Mouse (Mus musculus) urinary bladder, postnatal 25 days (tissue): ENCODE data around the gene Afmid.
"Not testable (repeated sequence)": the region's sequence is repeated elsewhere in the genome, so short reads cannot be mapped to it uniquely, and the experiment has no call there.

Experiments
- DNase-seq: peaks from one replicate; pipeline ENCODE4 v3.0.0; 2022; ENCODE audit warnings: low spot score

Gene Afmid

DNA sequence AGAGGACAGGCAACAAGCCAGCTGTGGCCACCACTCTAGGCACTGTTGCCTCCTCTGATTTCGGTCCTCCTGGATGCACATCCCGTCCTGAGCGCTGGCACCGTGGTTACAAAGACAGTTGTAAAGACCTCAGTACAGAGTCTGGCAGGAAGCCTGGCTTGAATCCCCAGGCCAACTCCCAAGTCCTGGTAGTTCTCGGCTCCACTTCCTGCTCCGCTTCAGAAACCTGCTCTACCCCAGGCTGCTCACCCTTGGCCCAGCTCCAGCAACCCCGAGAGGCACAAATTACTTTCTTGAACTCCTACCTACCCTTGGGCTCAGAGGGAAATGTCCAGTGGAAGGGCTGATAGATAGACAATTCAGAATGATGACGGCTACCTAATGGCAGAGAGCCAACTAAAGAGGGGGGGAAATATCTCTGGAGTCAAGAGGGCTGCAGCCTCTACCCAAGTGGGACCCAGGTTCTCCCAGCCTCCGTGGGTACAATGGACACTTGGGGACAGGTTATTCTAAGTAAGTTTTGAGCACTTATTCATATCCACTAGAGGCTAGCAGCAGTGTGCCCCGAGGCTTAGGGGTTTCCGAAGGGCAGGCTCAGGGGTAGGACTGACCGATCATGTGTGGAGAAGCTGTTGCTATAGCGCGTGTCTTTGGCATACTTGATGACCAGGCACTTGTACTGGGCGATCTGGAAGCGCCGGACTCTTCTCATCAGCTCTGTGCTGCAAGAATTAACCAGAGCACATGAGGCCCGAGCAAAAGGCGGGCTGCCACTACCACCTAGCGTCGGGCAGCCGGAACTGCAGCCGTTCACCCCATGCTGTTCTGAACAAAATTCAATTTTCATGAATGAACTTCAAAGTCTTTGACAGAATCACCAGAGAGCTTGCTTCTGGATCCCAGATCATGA is 1.4 kb upstream of the Afmid start:
- peak; percentile 68 for DNase-seq

DNA sequence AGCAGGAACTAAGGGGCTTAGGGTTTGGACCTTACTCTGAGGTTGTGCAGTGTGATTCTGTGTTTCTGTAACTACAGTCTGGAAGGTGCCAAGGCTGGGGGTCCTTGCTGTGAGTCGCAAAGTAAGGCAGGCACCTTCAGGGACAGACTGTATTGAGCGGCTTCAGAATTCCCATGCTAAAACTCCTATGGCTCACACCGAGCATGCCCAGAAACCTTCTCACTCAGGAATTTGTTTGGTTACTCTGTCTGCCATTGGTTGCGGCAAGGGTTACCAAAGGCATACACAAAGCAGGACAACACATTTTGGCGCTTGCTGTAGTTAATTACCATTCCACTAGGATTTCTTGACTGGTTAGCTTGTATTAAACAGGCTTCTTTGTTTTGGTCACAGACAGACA is 440 bp downstream of the Afmid start:
- DNase-seq = peak; percentile 24

DNA sequence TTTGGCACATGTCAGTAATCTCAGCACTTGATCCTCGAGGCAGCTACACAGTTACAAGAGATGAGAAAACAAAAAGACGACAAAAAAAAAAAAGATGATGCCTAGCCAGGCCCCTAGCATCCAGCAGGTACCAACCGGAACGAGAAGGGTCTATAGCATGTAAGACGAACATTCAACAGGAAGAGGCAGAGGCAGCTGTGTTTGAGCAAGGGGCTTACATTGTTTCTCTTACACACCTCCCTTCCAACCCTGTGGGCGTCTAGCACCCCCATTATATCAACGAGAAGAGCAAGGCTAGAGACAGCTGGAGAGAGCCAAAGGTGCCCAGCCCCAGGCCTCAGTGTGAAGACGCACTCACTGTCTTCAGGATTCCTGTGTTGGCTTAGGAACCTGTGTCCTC is 1.2 kb downstream of the Afmid start:
- DNase-seq = no peak

DNA sequence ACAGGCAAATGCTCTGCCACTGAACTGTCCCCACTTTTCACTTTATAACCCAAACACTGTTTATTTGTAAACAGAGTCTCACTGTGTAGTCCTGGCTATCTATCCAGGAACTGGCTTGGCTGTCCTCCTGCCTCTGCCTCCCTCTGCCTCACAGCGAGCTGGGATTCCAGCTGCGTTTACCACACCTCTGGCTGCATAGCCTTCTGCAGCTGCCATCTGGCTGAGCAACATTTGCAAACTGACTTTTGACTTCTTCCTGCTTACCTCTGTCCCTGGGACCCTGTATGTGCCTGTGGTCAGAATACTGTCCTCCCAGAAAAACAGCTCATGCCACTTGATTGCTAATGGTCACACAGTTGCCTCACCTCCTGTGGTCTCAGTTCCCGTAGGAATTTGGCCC is 1.7 kb downstream of the Afmid start:
- no peak for DNase-seq

DNA sequence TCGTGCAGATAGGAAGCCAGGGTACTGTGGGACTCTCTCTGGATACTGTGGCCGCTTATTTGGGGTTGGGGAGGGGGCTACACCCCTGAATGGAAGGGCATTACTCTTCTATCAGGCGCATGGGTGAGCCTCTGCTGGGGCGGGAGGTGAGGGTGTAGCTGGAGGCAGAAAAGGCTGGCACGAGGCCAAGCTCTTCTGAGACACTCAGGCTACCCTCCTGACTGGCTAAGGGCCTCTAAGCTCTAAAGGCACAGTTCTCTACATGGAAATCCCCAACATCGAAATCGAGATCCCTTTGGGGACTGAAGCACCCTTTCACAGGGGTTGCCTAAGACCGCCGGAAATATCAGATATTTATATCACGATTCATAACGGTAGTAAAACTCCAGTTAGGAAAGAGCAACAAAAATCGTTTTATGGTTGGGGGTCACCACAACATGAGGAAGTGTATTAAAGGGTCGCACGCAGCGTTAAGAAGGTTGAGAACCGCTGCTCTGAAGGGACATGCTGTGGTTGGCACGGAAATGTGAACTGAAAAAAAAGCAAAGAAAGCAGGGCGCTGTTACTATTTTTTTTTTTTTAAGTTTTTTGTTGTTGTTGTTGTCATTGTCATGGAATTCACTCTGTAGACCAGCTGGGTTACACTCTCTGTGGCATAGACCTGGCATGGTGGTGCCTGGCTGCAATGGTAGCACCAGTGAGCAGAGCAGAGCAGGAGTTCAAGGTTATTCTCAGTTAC is 2.6 kb downstream of the Afmid start:
- DNase-seq = no peak

DNA sequence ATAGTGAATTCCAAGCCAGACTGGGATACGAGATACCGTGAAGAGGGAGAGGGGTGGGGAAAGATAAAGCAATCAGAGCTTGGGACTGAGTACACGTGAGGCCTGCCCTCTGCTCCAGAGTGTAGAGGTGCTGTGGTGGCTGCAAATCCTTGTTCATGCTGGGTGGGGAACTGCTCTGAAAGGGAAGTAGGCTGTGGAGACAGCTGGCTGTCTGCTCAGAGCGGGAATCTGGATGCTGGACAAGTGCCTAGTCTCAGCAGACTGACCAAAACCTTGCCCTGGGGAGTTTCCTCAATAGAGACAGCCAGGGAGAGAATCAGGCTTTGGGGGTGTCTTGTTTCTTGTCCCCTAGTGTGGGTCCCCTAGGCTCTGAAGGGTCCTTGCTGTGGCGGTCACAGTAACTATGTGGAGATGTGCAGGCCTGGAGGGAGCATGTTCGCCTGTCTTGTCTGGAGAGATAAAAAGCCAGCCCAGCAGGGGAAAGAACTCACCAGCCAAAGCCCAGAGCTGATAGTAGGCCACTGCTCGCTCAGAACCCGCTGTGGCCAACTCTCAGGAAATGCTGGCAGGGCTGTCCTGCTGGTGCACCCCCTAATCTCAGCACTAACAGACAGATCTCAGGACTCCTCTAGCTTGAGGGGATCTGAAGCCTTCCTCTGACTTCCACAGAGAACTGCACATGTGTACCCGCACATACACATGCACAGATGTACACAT is 3.3 kb downstream of the Afmid start:
- no peak for DNase-seq

DNA sequence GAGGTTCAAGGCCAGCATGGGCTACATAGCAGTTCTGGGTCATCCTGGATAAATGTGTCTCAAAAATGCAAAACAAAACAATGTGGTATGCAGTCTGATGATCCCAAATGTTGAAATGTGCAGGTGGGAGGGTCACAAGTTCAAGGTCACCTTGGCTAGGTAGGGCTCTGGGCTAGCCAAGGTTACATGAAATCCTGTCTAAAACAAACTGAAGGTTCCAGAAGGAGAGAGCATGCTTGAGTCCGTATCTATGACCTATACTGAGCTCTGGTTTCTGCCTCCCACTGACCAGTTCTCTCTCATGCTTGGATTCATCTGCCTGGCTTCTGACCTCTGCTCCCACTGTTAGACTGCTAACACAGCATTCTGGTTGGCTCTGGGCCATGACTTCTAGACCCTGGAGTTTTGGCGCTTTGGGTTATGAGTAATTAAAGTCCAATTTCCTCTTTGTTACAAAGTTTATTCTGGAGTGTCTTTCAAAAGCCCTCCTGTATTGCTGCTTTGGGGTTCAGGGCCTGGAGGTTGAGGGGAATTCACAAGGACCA is 4.0 kb downstream of the Afmid start:
- DNase-seq = no peak

DNA sequence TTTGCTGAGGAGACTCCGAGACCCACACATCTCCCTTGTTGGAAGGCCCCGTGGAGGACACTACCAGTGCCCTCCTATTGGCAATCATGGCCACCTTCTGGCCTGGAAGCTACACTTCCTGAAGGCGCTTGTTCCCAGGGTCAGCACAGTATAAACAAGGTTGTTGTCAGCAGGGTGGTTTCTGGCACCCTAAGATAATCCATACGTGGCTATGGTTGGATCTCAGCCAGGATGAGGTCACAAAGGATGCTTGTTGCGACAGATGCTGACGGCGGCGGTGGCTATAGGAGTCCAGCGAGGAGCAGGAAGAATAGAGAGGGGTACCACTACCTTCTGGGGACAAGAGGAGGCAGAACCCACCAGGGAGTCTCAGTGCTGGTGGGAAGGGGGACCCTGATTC is 4.7 kb downstream of the Afmid start:
- no peak for DNase-seq

DNA sequence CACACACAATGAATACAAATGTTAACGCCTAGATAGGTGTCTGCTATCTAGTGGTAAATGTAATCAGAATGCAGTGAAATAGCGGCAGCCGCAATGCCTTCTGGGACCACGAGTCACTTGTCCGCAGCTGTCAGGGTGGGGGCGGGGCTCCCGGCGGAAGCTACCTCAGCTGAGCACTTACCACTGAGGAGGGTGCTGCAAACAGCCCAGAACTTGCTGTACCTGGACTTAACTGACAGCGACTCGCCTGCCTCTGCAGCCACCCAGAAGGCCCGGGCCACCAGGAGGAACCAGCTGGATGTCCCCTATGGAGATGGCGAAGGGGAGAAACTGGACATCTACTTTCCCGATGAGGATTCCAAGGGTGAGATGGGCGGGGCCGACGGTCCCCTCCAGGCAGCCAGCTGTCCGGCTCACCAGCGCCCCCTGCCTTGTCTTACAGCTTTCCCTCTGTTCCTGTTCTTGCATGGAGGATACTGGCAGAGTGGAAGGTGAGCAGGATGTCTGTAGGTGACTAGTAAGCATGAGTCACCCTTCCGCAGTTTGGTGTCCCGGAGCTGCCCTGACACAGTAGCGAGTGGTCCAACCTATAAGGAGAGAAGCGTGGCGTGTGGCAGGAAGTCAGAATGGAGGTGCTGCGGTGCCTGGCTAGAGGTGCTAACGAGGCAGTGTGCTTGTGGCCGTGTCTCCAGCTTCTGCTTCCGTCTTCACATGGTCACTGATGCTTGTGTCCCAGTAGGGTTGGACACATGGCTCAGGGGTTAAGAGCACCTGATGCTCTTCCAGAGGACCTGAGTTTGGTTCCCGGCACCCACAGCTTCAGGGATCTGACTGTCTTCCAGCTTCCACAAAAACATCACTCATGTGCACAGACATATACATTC is 6.6 kb downstream of the Afmid start:
- peak; percentile 73 for DNase-seq

DNA sequence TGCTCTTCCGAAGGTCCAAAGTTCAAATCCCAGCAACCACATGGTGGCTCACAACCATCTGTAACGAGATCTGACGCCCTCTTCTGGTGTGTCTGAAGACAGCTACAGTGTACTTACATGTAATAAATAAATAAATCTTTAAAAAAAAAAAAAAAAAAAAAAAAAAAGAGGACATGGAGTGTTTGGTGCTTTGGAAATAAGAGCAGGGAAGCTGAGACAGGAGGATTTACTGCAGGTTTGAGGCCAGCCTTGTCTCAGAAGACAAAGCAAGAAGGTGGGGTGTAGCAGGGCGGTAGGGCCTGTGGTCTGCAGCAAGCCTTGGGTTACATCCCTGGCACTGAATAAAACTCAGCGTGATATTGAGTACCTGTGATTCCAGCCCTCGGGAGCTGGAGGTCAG is 7.8 kb downstream of the Afmid start:
- DNase-seq = not testable (repeated sequence)

DNA sequence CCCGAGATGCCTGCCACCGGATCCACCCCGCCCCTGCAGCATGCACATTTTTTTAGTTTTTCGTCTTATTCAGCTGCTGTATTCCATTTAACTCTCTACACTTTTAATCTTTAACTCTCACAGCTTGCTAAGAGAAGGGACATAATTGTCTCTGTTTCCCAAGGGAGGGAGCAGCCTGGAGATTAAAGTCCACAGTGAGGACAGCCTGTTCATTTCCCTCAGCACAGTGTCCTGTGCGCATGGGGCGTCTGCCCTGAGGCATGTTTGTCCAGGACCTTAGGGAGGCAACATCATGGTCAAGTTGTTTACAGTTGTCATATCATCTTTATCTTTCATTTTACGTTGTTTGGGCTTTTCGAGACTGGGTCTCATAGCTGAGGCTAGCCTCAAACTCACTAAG is 8.4 kb downstream of the Afmid start:
- no peak for DNase-seq

DNA sequence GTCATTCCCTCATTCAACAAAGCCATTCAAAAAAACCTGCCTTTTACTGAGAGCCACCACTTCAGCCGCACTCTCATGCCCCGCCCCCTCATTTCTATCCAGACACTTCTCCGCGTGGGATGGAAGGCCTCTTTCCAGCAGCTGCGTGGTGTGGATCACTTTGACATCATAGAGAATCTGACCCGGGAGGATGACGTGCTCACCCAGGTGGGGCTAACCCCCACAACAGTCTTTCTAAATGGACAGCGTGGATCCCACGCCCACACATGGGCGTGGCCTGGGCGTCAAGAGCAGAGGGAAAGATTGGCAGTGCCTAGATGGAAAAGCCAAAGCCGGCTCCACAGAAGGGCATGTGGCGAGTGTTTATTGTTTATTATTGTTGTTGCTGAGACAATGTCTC is 10.6 kb downstream of the Afmid start:
- DNase-seq = no peak

DNA sequence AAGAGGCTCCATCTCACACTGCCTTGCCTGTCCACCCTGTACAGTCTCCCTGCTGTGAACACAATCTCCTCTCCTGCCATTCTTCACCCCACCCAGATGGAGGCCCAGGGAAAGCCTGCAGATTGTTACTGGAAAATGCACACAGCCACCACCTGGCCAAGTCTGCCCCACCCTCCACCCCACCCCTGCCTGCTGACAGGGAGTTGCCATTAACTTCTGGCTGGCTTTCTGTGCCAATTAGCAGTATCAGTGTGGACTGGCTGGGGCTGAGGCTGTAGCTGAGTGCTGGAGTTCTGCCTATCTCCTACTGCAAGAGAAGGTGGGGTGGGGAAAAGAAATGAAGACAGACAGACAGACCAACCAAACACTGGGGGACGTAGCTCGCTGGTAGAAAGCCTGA is 12.8 kb downstream of the Afmid start:
- no peak for DNase-seq

DNA sequence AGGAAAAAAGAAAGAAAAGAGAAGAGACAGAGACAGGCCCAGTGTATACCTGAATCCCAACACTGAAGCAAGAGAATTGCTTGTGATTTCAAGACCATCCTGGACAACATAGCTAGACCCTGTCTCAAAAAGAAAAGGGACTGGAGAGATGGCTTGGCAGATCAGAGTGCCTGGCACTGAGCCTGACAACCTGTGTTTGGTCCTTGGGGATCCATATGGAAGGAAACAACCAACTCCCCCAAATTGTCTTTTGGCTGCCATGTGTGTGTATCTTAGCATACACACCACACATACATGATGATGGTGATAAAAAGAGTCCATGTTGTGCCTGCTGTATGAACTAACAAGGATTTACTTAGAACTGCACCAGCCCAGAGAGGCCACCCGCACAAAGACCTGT is 13.3 kb downstream of the Afmid start:
- no peak for DNase-seq

DNA sequence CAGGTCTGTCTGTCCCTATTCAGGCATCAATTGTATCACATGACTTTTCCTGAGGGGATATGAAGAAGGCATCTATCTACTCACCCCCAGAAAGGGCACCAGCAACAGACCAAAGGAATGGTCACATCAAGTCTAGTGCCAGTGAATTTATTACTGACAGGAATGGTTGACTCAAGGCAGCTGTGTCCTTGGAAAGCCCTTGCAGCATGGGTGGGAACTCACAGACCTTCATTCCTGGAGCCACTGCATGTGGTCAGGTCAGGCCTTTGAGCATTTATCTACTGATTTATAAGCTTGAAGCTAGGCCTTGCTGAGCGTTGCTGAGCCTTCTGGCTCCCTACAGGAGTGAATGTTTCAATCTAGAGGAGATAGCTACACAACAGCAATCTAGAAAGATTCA is 15.2 kb downstream of the Afmid start:
- DNase-seq = no peak

DNA sequence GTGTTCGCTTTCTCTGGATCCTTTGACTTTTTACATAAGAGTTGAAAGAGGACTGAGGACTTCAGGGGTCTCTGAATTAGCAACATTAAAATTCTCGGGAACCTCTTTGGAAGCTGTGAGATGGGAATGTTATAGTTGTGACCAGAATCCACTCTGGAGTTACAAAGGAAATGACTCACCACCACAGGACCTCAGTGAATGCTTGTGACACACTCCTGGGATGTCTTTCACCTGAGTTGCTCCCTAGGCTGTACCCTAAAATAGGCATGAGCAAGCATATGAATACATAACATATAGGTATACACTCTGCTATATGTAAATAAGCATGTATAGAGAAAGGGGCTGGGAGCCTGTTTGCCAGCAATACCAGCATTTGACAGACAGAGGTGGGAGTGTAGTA is 17.7 kb downstream of the Afmid start:
- DNase-seq = no peak

DNA sequence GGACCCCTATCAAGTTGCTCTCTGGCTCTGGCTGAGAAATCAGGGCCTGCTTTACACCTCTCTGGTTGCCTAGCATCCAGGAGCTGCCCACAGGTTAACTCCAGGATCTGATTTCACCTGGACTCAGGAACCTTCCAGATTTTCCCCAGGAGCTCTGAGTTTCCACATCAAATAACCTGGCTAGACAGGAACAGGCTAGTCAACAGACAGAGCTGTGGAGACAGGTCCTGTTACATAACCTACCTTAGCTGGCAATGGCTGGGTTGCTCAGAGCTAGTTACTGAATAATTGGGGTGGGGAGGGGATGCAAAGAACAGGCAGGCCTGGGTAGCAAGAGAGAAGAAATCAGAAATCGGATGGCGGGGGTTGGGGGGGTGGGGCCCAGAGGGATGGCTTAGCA is 19.3 kb downstream of the Afmid start:
- DNase-seq = no peak

DNA sequence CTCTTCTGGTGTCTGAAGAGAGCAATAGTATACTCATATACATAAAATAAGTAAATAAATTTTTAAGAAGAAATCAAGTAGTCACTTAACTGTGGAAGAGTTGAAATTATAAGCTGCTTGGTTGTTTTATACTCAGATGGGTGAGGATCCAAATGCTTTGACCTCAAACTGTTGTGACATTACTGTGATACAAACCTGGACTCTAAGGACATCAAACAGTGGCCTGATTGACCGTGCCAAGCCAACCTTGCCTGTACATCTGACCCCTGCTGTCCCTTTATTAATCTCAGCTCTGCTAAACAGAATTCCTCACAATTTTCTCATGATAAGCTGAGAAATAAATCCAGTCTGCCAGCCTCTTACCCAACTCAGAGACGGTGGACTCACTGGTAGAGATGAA is 19.9 kb downstream of the Afmid start:
- no peak for DNase-seq

DNA sequence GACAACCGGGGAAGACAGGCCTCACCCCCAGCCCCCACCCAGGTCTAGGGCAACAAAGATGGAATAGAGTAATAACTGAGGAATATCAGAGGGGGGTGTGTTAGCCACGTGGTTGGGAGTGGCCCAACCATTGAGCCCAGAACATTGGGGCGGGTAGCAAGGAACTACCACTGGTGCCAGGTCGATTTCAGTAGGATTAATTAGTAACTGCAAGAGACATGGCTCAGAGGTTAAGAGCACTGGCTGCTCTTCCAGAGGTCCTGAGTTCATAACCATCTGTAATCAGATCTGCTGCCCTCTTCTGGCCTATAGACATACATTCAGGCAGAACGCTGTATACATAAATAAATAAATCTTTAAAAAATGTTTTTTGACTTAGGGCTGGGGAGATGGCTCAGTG is 20.9 kb downstream of the Afmid start:
- no peak for DNase-seq

DNA sequence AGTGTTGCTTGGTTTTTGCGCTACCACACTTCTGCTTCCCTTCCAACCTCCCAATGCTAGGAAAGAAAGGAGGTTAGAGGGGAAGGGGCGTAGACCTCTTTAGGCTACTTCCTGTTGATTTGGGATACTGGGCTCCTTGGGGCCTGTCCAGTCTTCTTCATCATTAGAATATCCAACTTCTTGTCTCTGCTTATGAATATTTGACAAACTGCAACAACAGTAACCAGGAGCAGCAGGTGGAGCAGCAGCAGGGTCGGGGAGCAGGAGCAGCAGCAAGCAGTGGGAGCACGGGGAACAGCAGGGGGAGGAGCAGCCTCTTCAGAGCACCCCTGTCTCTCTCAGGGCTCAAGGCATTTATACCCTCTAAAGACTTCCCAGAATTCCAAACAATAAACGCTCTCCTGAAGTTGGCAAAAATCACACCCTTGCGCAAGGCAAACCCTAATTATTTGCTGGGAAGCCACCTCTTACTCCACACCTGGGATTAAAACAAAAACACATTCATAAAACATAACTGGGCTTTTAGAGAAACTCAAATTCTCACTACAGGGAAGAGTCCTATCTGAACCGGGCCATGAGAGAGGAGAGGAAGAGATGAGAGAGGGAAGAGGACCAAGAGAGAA is 22.0 kb downstream of the Afmid start:
- no peak for DNase-seq
